Mouse (Mus musculus) bone marrow, adult 2 months (tissue): ENCODE data around the gene Dync1i1.

Experiments
- CTCF ChIP-seq: fragments of 200-500 bp; IDR thresholded peaks from 2 replicates; pipeline ENCODE4 v1.5.1; 2011; ENCODE audit warnings: low read length, control low read depth; ENCODE audit not compliant: control insufficient read depth, insufficient read depth
- POLR2A ChIP-seq: fragments of 200-500 bp; IDR thresholded peaks from 2 replicates; pipeline ENCODE4 v1.6.1; 2011; ENCODE audit warnings: low read depth, mild to moderate bottlenecking, control low read depth, low read length, borderline replicate concordance; ENCODE audit not compliant: control insufficient read depth

DNA sequence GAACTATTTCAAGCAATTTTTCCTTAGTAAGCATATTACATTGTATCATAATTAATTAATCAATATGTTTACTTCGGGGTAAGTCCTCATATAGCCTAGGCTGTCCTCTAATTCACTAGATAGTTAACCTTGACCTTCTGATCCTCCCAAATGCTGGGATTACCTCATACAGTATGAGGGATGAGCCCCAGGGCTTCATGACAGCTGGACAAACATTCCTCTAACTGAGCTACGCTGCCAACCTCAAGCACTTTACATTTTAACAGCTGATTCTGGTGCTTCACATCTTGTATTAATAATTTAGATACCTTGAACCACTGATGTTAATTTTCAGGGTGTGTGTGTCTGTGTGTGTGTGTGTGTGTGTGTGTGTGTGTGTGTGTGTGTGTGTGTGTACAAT is 6.5 kb upstream of the Dync1i1 start:
- TF ChIP-seq POLR2A: no peak
- TF ChIP-seq CTCF: no peak
